Mouse (Mus musculus): ENCODE data around the gene Rita1. TPM values are rescaled to one million over a fixed set of nuclear protein-coding genes. Genes with fewer than 3 reads are reported as not detected.

Rita1 gene
- total RNA-seq, 2 experiments from 2014 or later = 28.7 to 31.0 TPM

DNA sequence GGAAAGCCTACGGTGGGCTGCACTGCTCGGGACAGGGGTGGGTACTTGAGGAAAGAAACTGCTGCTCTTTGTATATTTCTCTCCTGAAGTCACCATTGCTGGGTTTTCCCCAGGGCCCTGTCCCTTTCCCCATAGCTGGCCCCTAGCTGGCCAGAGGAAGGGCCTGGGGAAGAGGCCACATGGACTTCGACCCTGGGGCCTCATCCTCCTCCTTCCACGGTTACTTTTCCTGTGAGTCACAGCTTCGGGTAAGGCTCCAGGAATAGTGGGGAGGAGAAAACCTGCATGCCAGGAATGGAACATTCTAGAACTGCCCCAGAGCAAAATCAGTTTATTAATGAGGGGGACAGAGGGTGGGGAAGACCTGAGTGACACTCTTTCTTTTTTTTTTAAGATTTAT, 62.3 kb downstream of the Rita1 start:
- no peak for DNase-seq (ENCODE audit: low spot score in 2 of 2)

GRCm38 (mm10) chr5:120548236-120548850, 64.0 kb downstream of the Rita1 start:
- DNase-seq (ENCODE audit: low spot score in 2 of 2) = no peak

Other genes starting within 250 kb of the Rita1 start
- gene Lhx5, start 180.9 kb downstream of the Rita1 start, total RNA-seq (2021) = not detected
- gene Sdsl, start 139.8 kb downstream of the Rita1 start, total RNA-seq (2021) = 1 to 10 TPM; 7.9 to 8.6 TPM
- gene Sds, start 136.1 kb downstream of the Rita1 start, total RNA-seq (2021) = not detected
- 10 to 100 TPM; 54.5 to 57.2 TPM for gene Plbd2, start 109.0 kb downstream of the Rita1 start, total RNA-seq (2021)
- 1 to 10 TPM; 5.8 to 8.1 TPM for gene Slc8b1, start 101.4 kb downstream of the Rita1 start, total RNA-seq (2021)
- 10 to 100 TPM; 34.9 to 35.8 TPM for gene Tpcn1, start 23.9 kb downstream of the Rita1 start, total RNA-seq (2021)
- 1 to 10 TPM in 1 of 2 experiments, under 1 TPM in 1; 0.70 to 1.3 TPM for gene Iqcd, start 23.6 kb downstream of the Rita1 start, total RNA-seq (2021)
- gene Ddx54, start 150 bp upstream of the Rita1 start, total RNA-seq (2021) = 10 to 100 TPM; 34.0 to 41.6 TPM
- not detected for gene Cfap73, start 21.6 kb upstream of the Rita1 start, total RNA-seq (2021)
- gene Rasal1, start 36.2 kb upstream of the Rita1 start, total RNA-seq (2021) = 10 to 100 TPM; 70.5 to 83.0 TPM
- gene Dtx1, start 99.3 kb upstream of the Rita1 start, total RNA-seq (2021) = 10 to 100 TPM; 73.1 to 78.8 TPM
- gene Oas2, start 137.3 kb upstream of the Rita1 start, total RNA-seq (2021) = under 1 TPM in 1 of 2 experiments, not detected in 1; 0.26 TPM
- not detected for gene Oas3, start 165.1 kb upstream of the Rita1 start, total RNA-seq (2021)
- not detected for gene Oas1e, start 182.9 kb upstream of the Rita1 start, total RNA-seq (2021)
- gene Oas1c, start 199.9 kb upstream of the Rita1 start, total RNA-seq (2021) = under 1 TPM; 0.56 to 0.80 TPM
- not detected for gene Oas1f, start 234.8 kb upstream of the Rita1 start, total RNA-seq (2021)
- not detected for gene Oas1h, start 248.8 kb upstream of the Rita1 start, total RNA-seq (2021)